Mouse (Mus musculus) common myeloid progenitor, adult 5-6 weeks (primary cell): ENCODE results near the gene Nanos3. TPM values are rescaled to one million over a fixed set of nuclear protein-coding genes. Genes with fewer than 3 reads are reported as not detected.

Experiments
- ATAC-seq: replicated peaks from 2 replicates; pipeline ENCODE4 v1.8.0; 2016; ENCODE audit warnings: low read depth, mild to moderate bottlenecking, moderate TSS enrichment, inconsistent platforms; ENCODE audit not compliant: poor library complexity, severe bottlenecking
- total RNA-seq: library from RNA; stranded (forward); fragments of 200-1000, 187-1606 nt; gene quantifications from 2 replicates; pipeline ENCODE4 v1.2.3, GENCODE M21; 2017

The Nanos3 gene
- not detected in 2 replicates for total RNA-seq

DNA sequence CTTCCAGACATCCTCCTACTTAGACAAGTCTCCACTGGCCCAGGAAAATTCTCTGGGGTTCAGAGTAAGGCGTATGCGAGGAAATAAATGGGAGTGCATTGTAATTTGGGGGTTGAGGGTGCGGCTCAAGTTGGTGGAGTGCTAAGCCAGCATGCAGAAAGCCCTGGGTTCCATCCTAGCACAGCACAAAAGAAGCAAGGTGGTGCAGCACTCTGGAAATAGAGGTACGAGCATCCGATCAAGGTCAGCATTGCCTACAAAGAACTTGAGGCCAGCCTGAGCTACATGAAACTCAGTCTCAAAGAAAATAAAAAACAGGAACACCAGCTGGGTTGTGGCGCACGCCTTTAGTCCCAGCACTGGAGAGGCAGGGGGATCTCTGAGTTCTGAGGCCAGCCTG is at the start of gene Nanos3:
Gene Nanos3 (minus strand): TSS at position 101 of the 400 bp plus-strand sequence.
- no peak for ATAC-seq

DNA sequence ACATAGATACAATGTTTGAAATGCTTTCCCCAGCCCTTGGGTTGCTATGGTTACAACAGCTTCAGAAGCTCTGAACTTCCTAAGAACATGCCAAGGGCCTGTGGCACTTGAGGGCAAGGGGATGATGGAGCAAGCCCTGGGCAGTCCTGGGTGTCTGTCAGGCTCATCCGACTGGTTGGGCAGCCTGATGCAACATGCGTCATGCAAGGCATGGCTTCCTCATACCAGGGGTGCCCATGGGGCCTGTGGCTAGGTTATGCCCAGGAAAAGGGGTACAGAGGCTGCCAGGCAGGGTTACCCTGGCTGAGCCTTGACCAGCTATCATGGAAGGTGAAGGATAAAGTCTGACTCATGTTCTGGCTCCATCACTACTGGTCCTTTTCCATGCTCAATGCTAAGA is 48.0 kb upstream of the Nanos3 start:
- ATAC-seq, result no peak

DNA sequence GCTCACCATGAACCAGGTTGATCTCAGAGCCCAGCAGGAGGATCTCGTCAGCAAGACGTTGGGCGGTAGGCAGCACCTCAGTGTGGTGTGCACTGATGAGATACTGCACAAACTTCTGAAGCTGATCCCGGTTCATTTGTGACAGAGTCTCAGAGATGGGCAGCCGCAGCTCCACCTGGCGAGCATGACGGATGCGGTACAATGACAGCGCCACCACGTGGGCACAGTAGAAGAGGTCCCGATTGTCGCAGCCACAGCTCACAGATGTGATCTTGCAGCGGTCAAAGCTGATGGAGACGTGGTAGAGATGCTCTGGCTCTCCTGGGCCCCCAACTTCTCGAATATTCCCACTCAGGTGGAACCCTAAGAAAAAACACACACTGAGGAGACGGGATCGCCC is 45.7 kb upstream of the Nanos3 start:
- 0 out of 2 replicates have a peak, but pooled peaks have one; percentile 18 for ATAC-seq

DNA sequence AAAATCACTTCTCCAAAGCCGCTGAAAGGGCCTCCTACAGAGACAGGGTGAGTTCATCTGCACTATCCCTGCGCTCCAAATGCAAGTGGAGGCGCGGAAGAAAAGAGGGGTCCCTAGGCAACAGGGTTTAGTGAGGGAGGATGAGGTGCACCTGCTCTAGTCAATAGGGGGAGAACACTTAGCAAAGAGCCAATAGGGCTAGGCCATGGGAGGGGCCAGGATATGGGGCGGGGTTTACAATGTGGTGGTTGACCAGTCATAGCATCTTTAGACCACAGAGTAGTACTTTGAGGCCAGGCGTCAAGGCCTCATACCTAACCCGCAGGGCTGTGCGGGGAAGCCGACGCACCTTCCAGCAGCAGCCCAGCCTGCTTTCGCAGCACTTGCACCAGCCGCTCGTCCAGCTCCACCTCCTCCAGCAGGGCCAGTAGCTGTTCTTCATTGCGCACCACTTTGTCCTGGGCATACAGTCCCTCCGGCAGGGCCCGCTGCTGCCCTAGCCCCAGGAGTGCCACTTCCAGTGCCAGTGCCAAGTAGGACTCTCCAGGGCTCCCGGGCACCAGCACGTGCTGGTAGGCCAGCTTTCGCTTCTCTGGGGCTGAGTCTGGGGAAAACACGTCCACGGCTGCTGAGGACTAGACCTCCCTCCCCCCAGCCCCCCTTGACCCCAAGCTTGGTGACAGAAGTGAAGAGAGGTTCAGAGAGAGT is 38.5 kb upstream of the Nanos3 start:
- 0 out of 2 replicates have a peak, but pooled peaks have one; percentile 21 for ATAC-seq

DNA sequence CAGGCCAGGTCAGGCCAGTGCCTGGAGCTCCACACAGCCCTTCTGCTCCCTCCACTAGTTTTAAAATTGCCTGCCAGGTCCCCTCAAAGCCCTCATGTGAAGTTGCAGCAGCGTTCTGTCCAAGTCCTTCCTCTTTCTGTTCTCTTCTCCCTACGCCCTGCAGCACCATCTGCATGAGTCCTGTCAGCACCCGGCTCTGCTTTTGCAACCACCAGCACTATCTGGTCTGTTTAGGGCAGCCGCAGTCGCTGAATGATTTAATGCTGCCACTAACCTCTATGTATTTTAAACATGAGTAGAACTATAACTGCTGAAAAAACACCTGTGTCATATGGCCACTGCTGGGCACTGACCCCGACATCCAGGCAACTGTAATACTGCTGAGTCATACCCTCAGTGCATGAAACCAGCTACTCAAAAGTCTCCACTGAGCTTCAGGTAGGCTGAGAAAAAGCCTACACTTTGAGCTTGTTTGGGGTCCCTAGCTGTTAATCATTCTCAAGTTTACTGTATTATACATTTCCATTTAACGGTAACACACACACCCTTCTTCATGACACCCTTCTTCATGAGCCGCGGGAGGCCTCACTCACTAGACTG is 37.6 kb upstream of the Nanos3 start:
- ATAC-seq, result peak; percentile 80

DNA sequence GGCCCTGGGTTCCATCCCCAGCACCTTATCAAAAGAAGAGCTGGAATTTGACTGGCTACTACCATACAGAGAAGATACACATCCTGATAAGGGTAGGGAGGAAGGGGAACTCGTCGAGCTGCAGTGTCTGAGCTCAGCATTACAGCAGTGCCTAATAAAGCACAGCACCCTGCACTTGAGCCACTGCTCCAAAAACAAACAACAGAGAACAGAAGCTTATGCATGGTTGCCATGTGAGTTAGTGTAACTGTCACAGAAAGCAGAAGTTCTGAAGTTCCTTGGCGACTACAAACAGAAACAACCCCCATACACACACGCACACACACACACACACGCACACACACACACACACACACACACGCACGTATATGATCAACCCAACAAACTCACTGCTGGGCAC is 35.1 kb upstream of the Nanos3 start:
- ATAC-seq, result peak; percentile 46

DNA sequence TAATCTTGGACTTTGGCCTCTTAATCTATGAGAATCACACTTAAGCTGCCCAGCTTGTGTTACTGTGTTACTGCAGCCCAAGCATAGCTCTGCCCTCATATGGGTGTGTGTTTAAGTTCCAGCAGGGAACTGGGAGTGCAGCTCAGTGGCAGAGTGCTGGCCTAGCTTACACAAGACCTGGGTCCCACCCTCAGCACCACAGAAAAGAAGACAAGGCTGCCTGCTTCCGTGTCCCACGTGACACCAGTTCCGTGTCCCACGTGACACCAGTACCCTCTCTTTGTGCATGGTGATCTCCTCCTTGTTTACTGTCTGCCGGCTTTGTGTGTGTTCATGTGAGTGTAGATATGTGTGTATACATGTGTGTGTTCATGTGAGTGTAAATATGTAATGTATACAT is 33.1 kb upstream of the Nanos3 start:
- no peak for ATAC-seq

DNA sequence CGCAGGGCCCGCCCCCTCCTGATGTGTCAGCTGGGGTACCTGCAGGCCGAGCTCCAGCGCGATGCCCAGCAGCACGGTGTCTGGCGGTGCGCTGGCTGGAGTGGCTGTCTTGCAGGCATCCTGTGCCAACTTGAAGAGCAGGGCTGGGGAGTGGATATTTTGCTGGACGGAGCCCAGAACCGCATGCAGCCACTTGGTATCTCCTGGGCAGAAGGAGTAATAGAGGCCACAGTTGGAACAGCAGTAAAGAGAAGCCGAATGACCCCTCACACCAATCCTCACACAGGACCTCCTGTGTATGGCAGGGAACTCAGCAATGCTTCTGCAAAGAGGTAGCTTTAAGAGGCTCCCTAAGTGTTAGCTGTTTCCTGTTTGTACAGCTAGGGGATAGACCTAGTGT is 32.2 kb upstream of the Nanos3 start:
- no peak for ATAC-seq

DNA sequence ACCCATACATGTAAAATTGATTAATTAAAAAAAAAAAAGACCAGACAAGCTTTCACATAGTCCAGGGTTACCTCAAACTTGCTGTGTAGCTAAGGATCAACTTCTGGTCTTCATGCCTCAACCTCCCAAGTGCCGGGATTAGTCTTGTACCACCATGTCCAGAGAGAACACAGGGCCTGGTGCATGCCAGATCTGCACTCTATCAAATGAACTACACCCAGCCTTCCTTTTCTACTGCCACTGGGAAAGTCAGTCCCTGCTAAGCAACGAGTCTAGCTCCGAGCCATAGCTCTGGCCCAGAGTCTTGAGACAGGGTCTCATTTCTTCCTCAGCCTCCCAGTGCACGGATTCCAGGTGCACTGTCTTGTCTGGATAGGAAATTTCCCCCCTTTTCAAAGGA is 28.3 kb upstream of the Nanos3 start:
- no peak for ATAC-seq

DNA sequence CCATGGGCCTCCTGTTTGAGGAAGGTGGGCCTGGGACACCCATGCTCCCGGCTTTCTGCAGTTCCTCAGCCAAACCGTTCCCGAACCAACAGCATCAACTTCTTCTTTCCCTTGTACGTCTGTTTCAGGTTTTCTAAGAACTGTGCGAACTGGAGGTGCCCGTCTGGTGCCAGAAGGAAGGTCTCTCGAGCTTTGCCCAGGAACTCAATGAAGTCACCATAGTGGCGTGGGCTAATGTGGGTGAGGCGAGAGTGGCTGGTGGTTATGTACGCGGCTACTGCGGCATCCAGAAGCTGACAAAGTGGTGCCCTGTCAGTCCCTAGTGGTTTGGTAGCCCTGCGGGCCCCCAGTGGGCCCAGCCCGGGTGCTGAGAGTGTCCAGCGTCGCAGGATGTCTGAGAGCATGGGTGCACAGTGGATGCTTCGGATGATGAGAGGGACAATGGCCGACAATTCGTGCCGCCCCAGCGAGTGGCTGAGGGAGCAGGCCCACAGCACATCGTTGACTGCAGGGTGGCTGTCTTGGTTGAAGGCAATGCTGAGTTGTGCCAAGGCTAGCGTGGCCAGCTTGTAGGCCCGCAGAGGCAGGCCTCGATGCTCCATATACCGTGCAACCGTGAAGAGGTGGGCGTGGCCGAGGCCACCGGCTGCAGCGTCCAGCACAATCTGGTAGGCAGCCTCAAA is 27.0 kb upstream of the Nanos3 start:
- ATAC-seq, result no peak

DNA sequence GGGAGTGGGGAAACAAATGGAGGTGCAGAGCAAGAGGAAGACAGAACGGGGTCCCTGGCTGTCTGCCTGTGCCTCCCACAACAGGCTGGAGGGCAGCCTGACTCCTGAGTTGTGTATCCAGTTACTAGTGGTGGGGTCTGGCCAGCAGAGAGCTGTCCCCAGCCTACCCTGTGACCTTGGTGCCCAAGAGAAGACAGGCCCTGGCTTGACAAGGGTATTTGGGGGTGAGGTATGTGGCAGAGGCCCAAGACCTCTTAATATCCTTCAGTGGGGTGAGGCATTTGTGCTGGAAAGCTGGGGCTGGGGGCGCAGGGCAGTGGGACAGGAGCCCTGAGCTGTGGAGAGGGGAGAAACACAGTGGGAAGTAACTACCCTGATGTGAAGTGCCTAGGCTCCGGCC is 26.2 kb upstream of the Nanos3 start:
- no peak for ATAC-seq

DNA sequence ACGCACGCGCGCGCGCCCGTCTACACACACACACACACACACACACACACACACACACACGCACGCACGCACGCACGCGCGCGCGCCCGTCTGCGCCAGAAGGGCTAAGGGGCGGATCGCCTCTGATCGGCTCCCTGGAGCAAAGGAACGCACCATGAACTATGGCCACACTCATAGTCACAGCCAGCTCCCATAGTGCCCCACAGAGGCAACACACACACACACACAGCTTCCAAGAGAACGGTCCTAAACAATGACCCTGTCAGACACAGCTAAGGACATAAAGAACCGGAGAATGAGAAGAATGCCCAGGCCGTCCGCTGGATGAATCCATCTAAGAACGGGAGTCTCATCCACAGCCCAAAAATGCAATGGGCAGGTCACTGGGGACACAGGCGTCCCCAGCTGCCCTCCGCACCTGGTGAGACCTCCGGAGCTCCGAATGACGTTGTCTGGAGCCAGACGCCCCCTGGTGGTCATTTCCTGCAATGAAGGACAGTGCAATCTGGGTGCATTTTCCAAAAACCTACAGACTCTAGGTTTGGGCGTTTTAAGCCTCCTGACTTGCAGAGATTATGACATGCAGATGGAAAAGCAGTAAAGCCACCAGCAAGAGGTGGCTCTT is 25.3 kb upstream of the Nanos3 start:
- peak; percentile 45; the same call in 1 of the 2 replicates for ATAC-seq

DNA sequence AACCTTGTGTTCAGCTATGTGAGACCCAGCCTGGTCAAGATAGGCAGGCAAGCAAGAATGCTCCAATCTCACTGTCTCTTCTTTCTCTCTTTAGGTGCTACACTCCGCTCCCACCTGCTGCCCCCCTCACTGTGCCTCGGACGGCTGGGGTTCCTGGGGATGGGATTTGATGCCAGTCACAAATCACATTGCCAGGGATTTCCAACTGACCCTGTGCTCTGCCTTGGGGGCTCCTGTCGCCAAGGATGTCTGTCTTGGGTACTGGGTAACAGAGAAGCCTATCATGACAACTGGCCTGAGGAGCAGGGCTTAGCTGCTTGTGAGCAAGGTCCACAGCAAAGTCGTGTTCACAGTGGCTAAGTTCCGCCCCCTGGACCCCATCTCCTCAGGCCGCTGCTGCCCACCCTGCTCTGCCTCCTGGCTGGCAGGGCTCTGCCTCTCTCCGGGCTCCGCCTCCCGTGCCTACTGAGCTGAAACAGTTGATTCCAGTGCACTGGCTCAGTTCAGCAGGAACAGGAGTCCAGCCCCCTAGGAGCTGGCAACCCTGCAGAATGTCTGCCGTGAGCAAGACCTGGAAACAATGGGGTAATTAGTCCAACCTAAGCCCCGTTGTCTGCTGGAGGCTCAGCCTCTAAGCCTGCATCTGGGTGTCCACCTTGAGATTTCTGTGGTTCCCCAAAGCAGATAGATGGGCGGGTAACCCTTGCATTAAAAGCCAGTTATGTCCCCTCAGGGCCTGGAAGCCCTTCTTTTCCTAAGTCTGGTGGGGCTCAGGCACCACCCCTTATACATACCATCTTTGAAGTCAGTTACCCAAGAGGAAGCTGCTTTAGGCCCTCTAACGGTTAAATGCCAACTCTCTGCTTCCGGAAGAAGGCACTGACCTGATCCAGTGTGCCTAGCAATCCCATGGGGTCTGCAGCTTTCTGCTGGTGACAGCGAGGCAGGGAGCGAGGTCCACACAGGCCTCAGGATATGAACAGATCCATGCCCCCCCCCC is 23.7 kb upstream of the Nanos3 start:
- peak; percentile 15; the same call in 1 of the 2 replicates for ATAC-seq

DNA sequence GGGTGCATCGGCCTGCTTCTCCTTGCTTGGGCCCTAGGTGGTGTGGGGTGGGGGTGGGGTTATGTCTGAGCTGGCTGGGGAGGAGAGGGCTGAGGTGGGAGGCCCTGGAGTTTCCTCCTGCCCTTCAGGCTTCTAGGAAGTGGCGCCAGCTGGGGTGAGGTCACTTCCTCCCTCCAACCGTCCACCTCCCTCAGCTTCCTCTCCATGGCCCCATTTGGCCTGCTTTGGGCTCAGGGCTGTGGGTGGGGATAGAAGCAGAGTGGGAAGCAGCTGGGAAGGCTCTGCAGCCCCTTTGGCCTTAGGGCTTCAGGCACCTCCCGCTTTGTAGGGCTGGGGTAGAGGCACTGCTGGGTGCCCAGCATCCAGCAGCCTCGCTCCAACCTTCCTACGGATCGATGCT is 22.8 kb upstream of the Nanos3 start:
- peak; percentile 51 for ATAC-seq

DNA sequence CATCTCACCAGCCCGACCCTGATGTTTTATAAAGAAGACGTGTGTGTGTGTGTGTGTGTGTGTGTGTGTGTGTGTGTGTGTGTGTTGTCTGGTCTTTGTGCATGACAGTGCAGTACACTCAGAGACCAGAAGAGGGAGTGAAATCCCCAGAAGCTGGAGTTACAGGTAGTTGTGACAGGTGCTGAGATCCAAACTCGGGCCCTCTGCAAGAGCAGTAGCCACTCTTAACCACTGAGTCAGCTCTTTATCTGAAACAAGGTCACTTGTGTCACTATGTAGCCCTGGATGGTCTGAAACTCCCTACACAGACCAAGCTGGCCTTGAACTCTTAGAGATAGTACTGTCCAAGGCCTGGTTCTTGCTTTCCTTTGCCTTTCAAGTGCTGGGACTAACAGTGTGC is 21.6 kb upstream of the Nanos3 start:
- ATAC-seq, result no peak

DNA sequence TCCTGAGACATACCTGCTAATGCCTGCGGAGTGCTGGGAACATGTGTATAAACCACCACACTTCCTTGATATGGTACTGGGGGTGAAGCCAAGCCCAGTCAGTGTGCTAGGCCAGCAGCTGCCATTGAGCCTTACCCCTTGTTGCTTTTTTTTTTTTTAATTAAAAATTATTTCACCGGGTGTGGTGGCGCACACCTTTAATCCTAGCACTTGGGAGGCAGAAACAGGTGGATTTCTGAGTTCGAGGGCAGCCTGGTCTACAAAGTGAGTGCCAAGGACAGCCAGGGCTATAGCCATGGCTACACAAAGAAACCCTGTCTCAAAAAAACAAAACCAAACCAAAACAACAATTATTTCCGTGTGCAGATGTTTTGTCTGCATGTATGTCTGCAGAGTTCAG is 20.1 kb upstream of the Nanos3 start:
- no peak for ATAC-seq

DNA sequence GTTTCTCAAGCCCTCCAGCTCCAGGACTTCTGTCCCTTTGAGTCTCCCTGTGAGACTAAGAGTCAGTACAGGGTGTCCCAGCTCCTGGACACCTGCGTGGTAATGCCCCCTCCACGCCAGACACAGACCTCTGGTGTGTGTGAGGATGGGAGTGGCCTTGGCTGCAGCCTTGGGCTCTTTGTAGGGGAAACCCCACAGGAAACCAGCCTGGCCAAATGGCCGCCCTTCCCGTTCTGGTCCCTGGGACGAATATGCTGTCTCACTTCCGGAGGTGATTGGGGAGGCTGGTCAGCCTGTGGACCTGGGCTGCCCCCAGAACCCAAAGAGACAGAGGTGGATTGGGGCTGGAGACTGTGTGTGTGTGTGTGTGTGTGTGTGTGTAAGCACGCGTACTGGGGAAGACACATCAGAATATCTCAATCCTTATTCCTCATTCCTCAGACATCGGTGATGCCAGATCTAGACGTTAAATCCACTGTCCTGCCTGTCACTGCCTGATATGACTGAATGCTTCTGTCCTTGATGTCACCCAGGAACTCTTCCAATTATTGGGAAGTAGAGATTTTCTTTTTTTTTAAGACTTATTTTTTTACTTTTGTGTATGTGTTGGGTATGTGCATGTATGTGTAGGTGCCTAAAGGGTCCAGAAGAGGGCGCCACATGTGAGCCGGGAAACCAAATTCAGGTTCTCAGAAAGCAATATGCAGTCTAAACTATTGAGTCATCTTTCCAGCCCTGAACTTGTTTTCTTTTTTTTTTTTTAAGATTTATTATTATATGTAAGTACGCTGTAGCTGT is 19.2 kb upstream of the Nanos3 start:
- ATAC-seq, result peak; percentile 31

DNA sequence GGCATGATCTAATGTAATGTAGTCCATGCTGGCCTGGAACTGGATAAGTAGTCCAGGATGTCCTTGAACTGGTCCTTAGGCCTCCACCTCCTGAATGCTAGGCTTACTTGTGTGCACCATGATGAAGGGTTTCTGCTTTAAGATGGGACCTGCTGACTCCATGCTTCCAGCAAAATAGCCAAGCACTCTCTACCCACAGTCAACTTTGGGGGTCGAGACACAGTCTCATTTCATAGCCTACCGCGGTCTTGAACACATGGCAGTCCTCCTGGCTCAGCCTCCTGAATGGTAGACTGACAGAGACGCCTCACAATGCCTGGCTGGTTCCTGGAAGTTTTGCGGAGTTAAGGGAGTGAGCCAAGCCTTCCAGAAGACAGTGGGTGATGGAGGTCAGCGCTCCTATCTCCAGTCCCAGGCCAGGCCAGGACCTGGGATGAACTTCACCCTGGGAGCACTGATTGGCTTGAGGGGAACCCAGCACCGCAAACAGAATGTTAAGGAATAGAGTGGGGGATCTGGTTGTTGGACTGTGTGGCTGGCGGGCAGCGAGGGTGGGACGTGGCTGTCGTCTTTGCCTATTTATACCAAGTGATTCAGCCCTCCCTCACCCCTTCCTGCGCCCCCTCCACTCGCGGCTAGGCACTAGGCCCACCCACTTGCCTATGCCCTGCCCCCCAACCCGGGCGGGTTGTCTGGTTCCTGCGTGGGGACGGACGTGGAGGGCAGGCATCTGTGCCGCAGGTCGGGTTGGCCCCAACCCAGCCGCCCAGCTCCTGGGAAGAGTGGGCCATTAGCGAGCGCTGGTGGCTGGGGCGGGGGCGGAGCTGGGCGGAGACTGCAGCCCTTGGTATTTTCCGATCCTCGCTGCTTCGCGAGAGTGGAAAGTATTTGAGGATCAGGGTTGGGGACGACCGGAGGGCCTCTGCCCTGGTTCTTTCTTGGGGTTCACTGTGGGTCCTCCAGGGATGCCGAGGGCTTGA is 18.2 kb upstream of the Nanos3 start:
- peak; percentile 34 for ATAC-seq
